Mouse (Mus musculus) neural tube, embryonic 13.5 days (tissue): ENCODE measurements at regions not wholly inside any gene's neighbourhood (a gene's known extent, or its start where the extent isn't known, plus 50 kb on each side); places are given as distances from the start of the nearest gene placed in this dataset.
"Not testable (repeated sequence)": the region's sequence is repeated elsewhere in the genome, so short reads cannot be mapped to it uniquely, and the experiment has no call there.

Source experiments
- ATAC-seq: fragments of 200-750 bp; cut with Nextera tagmentation; 2 replicates; pipeline ENCODE4 v1.8.0; 2017; ENCODE audit warnings: low read depth, mild to moderate bottlenecking, moderate TSS enrichment, moderate library complexity
- H3K27ac ChIP-seq: fragments of 300-500 bp; sonication (generic); replicated peaks from 2 replicates; pipeline ENCODE4 v1.5.1; 2015; ENCODE audit warnings: moderate library complexity, mild to moderate bottlenecking, inconsistent platforms
- H3K27me3 ChIP-seq: fragments of 300-500 bp; sonication (generic); 2 replicates; pipeline ENCODE4 v1.6.1; 2015; ENCODE audit warnings: mild to moderate bottlenecking, inconsistent platforms
- H3K36me3 ChIP-seq: fragments of 300-500 bp; sonication (generic); 2 replicates; pipeline ENCODE4 v1.6.1; 2015; ENCODE audit warnings: mild to moderate bottlenecking, inconsistent platforms
- H3K4me1 ChIP-seq: fragments of 300-500 bp; sonication (generic); replicated peaks from 2 replicates; pipeline ENCODE4 v1.6.1; 2015; ENCODE audit warnings: inconsistent platforms
- H3K4me2 ChIP-seq: fragments of 300-500 bp; sonication (generic); 2 replicates; pipeline ENCODE4 v1.6.1; 2015; ENCODE audit warnings: inconsistent platforms, mild to moderate bottlenecking, moderate library complexity
- H3K4me3 ChIP-seq: fragments of 300-500 bp; sonication (generic); 2 replicates; pipeline ENCODE4 v1.5.1; 2015; ENCODE audit warnings: mild to moderate bottlenecking, inconsistent platforms
- H3K9ac ChIP-seq: fragments of 300-500 bp; sonication (generic); 2 replicates; pipeline ENCODE4 v1.6.1; 2015; ENCODE audit warnings: moderate library complexity, mild to moderate bottlenecking, inconsistent platforms
- H3K9me3 ChIP-seq: fragments of 300-500 bp; sonication (generic); 2 replicates; pipeline ENCODE4 v1.6.1; 2016; ENCODE audit warnings: inconsistent platforms
- WGBS: fragments of 180-500 bp; shearing (Covaris S2); methylation state at CpG from one replicate; pipeline ENCODE4 v1.1.7; 2015; 5-methylcytosine and 5-hydroxymethylcytosine counted together

GRCm38 (mm10) chr15:8783567-8783966 lies 73.0 kb upstream of the Slc1a3 start:
- Histone ChIP-seq H3K4me1 (peaks cover 35% of the 10 kb centered on the region), H3K9me3 (no peaks in the 10 kb centered on the region), H3K4me3 (no peak overlapping the region), H3K9ac (no peak overlapping the region), H3K27ac (no peak overlapping the region), H3K27me3 (no peaks in the 10 kb centered on the region), H3K36me3 (no peaks in the 10 kb centered on the region), H3K4me2 (no peak overlapping the region)
- no peak for ATAC-seq
- 82% methylated on average over 2 of the region's 2 CpGs for WGBS

DNA sequence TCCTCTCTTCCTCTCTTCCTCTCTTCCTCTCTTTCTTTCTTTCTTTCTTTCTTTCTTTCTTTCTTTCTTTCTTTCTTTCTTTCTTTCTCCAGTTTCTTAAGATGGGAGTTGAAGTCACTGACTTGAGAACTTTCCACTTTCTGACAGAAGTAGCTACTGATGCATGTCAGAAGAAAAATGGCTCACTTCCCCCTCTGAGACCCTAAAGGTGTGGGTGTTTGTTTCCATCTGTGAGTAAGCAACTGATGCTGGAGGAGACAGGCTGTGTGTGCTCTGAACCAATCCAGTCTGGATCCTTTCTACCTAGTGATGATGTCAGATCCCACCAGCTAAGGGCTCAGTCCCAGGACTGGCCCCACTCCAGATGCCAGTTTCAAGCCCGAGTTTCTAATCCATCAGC lies 72.5 kb upstream of the Slc1a3 start:
- WGBS = 58% methylated on average over 1 of the region's 1 CpGs
- Histone ChIP-seq H3K9me3 (no peaks in the 10 kb centered on the region), H3K4me3 (no peak overlapping the region), H3K27ac (no peak overlapping the region), H3K4me2 (no peak overlapping the region), H3K4me1 (peaks cover 35% of the 10 kb centered on the region), H3K36me3 (no peaks in the 10 kb centered on the region), H3K27me3 (no peaks in the 10 kb centered on the region), H3K9ac (no peak overlapping the region)
- no peak for ATAC-seq

DNA sequence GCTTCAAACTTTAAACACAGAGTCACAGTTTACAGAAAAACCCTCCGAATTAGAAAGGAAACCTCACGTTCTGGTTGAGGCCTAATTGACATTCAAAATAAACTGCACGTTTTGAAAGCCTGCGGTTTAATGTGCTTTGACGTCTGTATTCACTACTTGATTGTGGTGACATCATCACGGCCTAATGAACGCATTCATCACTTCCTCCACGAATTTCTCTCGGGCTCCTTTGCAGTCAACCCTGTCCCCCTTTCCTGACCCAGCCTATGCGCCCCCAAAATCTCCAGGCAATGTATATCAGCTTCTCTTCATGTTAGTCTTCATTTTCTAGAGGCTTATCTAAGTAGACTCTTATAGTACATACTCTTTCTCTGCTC lies 71.6 kb upstream of the Slc1a3 start:
- Histone ChIP-seq H3K9ac (no peak overlapping the region), H3K4me3 (no peak overlapping the region), H3K27me3 (no peaks in the 10 kb centered on the region), H3K4me1 (peaks cover 35% of the 10 kb centered on the region), H3K9me3 (no peaks in the 10 kb centered on the region), H3K27ac (peak overlapping the region; percentile 81), H3K4me2 (no peak overlapping the region), H3K36me3 (no peaks in the 10 kb centered on the region)
- ATAC-seq = no peak
- 40% methylated on average over 10 of the region's 10 CpGs for WGBS

- Histone ChIP-seq H3K36me3 (no peaks in the 10 kb centered on the region), H3K9me3 (no peaks in the 10 kb centered on the region), H3K4me2 (peak overlapping the region; percentile 24; the same call in 1 of the 2 replicates), H3K27ac (peak overlapping the region; percentile 81), H3K4me1 (peaks cover 35% of the 10 kb centered on the region), H3K4me3 (no peak overlapping the region), H3K9ac (no peak overlapping the region), H3K27me3 (no peaks in the 10 kb centered on the region)
- ATAC-seq = peak; percentile 86
- WGBS = 45% methylated on average over 28 of the region's 28 CpGs
Observed at GRCm38 (mm10) chr15:8781159-8782130, 70.9 kb upstream of the Slc1a3 start.

GRCm38 (mm10) chr15:8780371-8780866 lies 69.9 kb upstream of the Slc1a3 start:
- Histone ChIP-seq H3K4me2 (no peak overlapping the region), H3K9ac (no peak overlapping the region), H3K27ac (peak overlapping the region; percentile 70), H3K4me1 (peaks cover 25% of the 10 kb centered on the region), H3K27me3 (no peaks in the 10 kb centered on the region), H3K36me3 (no peaks in the 10 kb centered on the region), H3K9me3 (no peaks in the 10 kb centered on the region), H3K4me3 (no peak overlapping the region)
- 22% methylated on average over 5 of the region's 5 CpGs for WGBS
- no peak for ATAC-seq

- no peak overlapping the region for H3K4me2 ChIP-seq
- 93% methylated on average over 16 of the region's 16 CpGs for WGBS
Observed at GRCm38 (mm10) chr15:8767624-8768571, 57.3 kb upstream of the Slc1a3 start.

DNA sequence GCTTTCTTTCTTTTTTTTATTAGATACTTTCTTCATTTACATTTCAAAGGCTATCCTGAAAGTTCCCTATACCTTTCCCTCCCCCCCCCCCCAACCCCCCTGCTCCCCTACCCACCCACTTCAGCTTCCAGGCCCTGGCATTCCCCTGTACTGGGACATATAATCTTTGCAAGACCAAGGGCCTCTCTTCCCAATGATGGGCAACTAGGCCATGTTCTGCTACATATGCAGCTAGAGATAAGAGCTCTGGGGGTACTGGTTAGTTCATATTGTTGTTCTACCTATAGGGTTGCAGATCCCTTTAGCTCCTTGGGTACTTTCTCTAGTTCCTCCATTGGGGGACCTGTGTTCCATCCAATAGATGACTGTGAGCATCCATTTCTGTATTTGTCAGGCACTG lies 55.6 kb upstream of the Slc1a3 start:
- H3K9ac ChIP-seq, ATAC-seq, H3K4me2 ChIP-seq, H3K27ac ChIP-seq, H3K36me3 ChIP-seq, H3K27me3 ChIP-seq, H3K4me3 ChIP-seq, H3K4me1 ChIP-seq, H3K9me3 ChIP-seq: not testable (repeated sequence)

More at GRCm38 (mm10) chr15:8767624-8768571, 57.3 kb upstream of the Slc1a3 start:
- H3K9ac ChIP-seq = no peak overlapping the region
- no peaks in the 10 kb centered on the region for H3K4me1 ChIP-seq
- no peaks in the 10 kb centered on the region for H3K27me3 ChIP-seq
- ATAC-seq = no peak
- H3K4me3 ChIP-seq = no peak overlapping the region
- no peaks in the 10 kb centered on the region for H3K9me3 ChIP-seq
- no peaks in the 10 kb centered on the region for H3K36me3 ChIP-seq
- no peak overlapping the region for H3K27ac ChIP-seq

DNA sequence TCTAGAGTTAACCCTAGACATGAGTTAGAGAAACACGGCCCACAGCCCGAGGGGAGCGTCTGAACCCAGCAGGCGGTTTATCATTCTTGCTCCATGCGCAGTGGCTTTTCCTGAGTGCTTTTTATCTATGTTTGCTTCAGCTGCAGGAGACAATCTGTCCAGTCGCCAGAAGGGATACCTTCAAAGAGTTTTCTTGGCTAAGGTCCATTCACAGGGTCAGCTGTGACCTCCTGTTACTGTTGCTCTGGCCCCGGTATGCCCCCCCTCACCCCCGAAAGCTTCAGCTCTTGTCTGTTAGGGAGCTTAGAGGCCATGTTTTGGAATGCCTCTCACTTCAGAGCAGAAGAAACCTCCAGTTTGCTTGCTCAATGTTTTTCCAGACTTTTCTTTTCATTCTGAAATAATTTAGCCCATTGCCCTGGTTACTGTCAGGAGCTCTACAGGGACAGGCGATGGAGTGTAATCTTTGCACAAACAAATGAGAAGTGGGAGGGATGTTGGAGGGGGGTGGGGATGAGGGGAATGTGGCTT lies 51.2 kb upstream of the Slc1a3 start:
- H3K4me3 ChIP-seq = no peak overlapping the region
- 62% methylated on average over 9 of the region's 9 CpGs for WGBS
- H3K4me2 ChIP-seq = no peak overlapping the region
- no peaks in the 10 kb centered on the region for H3K9me3 ChIP-seq
- no peak overlapping the region for H3K27ac ChIP-seq
- H3K36me3 ChIP-seq = no peaks in the 10 kb centered on the region
- H3K9ac ChIP-seq = no peak overlapping the region
- H3K4me1 ChIP-seq = 0 out of 2 replicates have a peak, but pooled peaks cover 4% of the 10 kb centered on the region
- no peak for ATAC-seq
- no peaks in the 10 kb centered on the region for H3K27me3 ChIP-seq

GRCm38 (mm10) chr15:8761132-8761531 lies 50.6 kb upstream of the Slc1a3 start:
- Histone ChIP-seq H3K36me3 (no peaks in the 10 kb centered on the region), H3K4me1 (peaks cover 7% of the 10 kb centered on the region; the same call in 1 of the 2 replicates), H3K9me3 (no peaks in the 10 kb centered on the region), H3K4me3 (no peak overlapping the region), H3K27me3 (no peaks in the 10 kb centered on the region), H3K9ac (no peak overlapping the region), H3K4me2 (no peak overlapping the region), H3K27ac (no peak overlapping the region)
- ATAC-seq = no peak
- 88% methylated on average over 5 of the region's 5 CpGs for WGBS
